Mouse (Mus musculus): ENCODE data around the gene Grk2.

The Grk2 gene

DNA sequence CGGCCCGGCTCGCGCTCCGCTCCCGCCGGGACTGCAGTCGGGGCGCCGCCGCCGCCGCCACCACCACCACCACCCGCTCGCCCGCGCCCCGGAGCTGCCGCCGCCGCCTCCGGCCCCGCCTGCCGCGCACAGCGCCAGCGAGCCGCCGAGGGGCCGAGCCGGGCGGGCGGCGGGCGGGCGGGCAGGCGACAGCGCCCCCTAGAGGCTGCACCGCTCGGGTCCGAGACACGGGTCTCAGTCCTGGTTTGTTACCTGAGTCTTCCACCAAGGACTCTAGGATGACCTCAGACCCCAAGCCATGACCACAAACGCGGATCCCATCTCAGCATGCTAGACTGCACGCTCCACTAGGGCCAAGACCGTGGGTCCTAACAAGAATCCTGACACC is at the start of gene Grk2:
Grk2 (minus strand) TSS at position 33 of the 388 bp plus-strand sequence.
- peak; percentile 52 for DNase-seq (ENCODE audit: low spot score)

DNA sequence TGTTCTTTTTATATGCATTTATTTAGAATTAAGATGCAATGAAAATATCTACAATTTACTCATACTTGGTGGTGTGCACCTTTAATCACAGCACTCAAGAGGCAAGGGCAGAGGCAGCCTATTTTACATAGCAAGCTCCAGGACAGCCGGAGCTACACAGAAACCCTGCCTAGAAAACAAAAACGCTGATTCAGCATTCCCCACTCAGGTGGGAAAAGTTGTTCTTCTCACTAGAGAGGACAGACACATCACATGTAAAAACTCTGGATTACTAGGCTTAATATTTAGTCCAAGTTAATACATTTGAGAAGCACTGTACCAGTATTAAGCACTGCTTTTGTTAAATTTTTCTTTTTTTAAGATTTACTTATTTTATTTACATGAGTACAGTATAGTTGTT is 43.4 kb upstream of the Grk2 start:
- DNase-seq (ENCODE audit: low spot score), result no peak

DNA sequence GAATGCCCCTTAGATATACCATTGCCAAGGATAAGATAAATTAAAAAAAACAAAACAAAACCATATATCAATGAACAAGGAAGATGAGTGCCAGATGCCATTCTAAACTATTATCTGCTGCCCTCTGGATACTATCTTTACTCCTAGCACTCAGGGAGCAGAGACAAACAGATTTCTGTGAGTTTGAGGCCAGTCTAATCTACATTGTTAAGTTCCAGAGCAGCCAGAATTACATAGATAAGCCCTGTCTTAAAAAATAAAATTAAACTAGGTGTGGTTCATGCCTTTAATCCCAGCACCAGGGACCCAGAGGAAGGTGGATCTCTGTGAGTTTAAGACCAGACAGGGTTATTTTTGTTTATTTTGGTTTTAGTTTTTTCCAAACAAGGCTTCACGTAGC is 40.5 kb upstream of the Grk2 start:
- DNase-seq (ENCODE audit: low spot score), result no peak

DNA sequence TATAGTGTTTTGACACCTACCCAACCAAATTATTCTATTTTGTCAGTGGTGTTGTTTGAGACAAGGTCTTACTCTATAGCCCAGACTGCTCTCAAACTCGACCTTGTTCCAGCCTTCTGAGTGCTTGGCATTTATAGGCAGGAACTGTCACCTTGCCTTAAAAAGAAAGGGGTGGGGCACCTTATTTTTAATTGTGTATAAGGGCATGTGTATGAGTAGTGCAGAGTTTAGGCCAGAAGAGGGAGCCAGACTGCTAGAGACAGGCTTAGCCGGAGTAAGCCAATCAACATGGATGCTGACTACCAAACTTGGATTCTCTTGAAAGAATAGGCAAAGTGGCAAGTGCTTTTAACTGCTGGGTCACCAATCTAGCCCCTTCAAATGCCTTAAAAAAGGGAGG is 32.1 kb upstream of the Grk2 start:
- no peak for DNase-seq (ENCODE audit: low spot score)

DNA sequence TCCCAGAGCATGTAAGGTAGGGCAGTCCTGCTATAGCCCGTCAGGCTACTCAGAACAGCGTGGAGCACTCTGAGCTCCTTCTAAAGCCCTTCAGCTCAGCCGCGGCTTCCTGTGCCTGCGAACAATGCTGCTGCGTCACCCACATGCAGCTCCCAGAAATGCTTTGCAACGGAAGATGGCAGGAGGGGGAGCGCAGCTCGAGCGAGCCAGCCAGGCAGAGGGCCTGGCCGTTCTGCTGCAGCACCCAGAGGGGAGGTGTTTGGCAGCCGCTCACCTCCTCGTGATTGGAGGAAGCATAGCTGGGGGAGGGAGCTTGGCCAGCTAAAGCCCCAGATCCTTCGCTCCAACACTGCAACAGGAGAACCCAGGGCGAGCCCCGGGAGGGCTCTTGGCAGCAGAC is 27.8 kb upstream of the Grk2 start:
- DNase-seq (ENCODE audit: low spot score), result peak; percentile 54

DNA sequence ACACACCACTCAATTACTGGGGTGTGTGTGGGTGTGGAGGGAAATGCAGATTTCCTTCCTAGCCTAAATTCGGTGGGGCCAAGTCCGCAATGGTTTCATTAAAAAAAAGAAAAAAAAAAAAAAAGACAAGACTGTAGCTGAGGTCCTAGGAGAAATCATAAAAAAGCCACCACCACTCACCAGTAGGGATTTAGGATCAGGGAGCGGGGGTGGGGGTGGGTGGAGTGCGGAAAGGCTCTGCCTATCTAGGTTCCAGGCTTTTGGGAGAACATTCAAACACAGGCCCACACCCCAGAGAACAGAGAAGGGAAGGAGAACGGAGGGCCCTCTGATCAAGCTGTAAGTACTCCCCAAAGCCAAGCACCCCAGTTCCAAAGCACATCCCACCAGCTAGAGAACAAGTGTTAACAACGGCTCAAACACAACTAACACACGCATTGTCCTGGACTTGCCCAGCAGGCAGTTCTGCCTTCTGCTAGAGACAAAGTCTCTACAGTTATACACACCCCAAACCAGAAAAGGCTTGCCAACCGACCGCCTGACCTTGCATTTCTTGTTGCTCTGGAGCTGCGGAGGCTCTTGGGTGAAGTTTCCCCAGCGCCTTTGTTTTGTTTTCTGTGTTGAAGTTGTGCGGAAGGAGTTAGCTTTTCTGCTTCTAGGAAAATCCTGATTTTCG is 27.2 kb upstream of the Grk2 start:
- DNase-seq (ENCODE audit: low spot score), result no peak

DNA sequence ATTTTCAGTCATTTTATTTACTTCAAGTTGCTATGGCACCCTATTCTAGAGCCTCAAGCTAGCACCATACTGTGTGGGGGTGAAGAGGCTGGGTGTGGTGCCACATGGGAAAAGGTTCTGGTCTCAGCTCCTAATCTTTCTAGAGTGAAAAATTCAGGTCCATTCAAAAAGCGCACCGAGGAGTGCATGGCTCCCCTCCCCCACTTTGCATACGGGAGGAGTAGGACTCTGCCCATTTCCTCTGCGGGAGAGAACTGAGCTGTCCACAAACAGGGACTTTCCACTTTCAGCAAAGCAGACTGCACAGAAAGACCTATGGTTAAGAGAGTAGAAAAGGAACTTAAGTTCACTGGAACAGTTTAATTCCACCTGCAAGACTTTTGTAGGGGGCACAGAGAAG is 26.6 kb upstream of the Grk2 start:
- no peak for DNase-seq (ENCODE audit: low spot score)

DNA sequence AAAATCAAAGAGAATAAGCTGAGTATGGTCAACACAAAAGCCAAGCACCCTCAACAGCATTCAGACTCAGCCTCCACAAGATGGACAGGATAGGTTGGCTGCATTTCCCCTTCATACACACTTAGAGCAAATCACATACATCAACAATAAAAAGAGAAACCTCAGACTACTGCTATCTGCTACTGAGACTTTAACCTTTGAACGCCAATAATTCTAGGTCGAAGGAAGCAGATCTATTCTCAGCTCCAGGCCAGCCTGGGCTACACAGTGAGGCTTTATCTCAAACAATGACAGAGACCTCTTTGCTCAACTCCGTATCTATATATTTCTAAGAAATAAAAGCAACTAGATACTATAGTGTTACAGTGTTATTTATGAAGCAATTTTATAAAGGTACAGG is 25.3 kb upstream of the Grk2 start:
- no peak for DNase-seq (ENCODE audit: low spot score)

DNA sequence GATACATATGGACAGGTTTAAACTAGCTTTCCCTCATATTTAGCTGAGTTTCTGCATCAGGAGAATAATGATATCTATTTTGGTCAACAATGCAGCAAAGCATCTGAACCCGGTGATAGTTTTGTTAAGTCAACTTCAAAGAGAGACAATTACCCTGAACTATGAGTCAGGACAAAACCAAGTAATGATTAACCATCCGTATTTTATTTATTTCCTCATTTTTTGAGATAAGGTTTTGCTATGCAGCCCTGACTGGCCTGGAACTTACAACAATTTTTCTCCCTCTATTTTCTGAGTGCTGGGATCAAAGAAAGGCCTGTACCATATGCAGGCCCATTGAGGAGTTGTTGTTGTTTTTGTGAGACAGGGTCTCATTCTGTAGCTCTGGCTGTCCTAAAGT is 24.6 kb upstream of the Grk2 start:
- no peak for DNase-seq (ENCODE audit: low spot score)

DNA sequence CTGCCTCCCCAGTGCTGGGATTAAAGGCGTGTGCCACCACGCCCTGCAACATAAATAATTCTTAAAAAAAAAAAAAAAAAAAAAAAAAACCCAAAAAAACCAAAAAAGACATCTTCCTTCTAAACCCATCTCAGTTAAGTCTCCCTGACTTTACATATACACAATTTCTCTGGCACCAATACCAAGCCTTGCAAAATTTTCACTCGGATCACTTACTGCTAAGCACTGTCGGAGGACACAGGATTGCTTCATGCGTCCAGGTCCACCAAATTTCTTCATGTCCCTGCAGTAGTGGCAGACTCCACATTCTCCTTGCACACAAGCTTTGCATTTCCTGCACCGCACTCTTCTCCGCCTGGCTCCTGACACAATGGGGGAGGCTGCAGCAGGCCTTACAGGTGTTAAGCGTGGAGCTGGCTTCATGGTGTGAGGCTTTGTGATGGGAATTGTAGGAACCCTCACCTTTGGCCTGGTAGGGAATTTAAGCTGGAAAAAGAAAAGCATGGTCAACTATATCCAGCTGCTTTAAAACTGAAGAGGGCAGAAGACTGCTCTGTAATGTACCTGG is 22.8 kb upstream of the Grk2 start:
- DNase-seq (ENCODE audit: low spot score), result no peak

DNA sequence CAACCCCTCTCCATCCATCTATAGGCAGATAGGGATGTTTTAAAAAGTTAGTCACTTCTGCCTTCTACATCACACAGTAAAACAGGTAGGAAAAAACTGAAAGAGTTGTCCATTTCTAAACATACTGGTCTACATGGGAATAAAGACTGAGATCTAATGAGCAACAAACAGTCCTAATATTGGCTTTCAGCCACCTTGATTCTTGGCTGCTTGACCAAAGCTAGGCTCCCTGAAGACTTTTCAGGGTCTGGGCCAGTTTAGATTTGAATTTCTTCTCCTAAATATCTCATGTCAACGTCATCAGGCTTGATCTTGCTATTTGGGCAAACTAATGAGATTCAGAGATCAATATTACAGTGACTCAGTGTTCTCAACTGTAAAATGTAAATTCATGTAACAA is 20.9 kb upstream of the Grk2 start:
- DNase-seq (ENCODE audit: low spot score), result no peak

DNA sequence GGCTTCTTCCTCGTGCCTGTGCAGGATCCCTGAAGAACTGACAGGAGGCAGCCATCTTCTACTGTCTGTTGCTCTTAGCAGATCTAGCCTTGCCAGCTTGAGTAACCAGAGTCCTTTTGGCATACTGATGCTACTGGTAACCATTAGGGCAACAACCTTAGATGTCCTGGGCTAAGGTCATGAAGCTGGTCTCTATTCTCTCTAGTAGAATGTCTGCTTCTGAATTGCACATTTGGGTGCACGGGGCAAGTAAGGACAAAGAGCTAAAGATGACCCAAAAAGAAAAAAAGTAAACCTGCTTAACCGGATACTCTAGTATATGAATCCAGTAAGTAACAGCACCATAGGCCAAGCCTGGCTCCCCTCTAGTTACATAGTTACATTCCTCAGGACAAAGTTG is 20.1 kb upstream of the Grk2 start:
- no peak for DNase-seq (ENCODE audit: low spot score)

DNA sequence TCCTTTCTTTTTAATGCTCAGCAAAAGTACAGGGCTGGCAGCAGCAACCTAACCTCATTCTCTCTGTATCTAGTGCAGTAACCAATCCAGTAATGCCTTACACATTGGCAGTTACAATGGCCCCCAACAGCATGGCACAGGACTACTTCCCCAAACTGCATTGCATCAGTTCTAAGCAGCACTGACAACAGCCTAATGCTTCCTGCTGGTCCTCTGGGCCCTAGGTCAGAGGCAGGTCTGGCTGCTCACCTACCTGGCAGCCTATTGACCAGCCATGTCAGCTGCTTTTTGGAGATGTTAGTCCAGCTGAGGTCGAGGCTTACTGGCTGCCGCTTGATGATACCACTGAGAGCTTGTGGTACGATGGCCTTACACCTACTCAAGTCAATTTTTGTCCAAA is 16.1 kb upstream of the Grk2 start:
- no peak for DNase-seq (ENCODE audit: low spot score)

DNA sequence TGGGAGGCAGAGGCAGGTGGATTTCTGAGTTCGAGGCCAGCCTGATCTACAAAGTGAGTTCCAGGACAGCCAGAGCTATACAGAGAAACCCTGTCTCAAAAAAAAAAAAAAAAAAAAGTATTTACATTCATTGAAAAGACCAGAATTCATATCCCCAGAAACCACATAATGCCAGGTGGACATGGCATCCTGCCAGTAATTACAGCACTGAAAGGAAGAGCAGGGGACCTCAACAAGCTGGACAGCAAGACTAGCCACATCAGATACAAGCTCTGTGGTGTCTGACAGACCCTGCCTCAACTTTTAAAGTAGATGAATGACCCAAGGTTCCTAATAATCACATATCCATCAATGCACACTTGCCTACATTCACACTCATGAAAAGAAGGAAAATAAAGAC is 15.6 kb upstream of the Grk2 start:
- DNase-seq (ENCODE audit: low spot score), result no peak

DNA sequence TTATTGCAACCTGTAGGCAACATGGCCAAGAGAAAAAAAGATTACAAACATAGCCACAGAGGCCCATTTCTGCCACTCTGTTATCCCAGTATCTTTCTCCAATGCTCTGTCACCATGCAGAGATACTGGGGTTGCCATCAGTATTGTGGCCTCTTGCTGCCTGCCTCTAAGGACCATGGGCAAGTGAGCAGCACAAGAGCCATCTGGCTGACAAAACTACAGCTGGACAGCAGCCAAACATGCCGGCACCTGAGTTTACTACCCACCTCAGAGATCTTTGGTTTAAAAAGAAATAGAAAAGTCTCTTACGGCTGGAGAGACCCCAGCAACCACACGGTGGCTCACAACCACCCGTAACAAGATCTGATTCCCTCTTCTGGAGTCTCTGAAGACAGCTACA is 13.2 kb upstream of the Grk2 start:
- DNase-seq (ENCODE audit: low spot score), result no peak

DNA sequence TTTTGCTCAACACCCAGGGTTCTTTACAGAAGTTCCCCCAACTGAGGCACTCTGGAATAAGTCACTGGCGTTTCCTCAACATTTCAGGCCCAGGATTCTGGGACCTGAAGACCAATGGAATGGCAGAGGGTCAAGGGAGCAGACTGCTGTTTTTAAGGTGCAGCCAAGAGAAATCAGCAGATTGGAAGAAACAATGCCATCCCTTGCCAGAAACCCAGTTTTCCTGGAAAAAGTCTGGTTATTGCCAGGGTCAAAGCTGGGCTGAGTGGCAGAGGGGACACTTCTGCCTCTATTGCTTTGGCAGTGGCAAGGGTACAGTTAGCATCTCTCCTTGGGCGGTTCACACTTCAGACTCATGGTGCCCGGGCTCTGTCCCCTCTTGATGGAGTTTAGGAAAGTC is 11.2 kb upstream of the Grk2 start:
- DNase-seq (ENCODE audit: low spot score), result no peak

DNA sequence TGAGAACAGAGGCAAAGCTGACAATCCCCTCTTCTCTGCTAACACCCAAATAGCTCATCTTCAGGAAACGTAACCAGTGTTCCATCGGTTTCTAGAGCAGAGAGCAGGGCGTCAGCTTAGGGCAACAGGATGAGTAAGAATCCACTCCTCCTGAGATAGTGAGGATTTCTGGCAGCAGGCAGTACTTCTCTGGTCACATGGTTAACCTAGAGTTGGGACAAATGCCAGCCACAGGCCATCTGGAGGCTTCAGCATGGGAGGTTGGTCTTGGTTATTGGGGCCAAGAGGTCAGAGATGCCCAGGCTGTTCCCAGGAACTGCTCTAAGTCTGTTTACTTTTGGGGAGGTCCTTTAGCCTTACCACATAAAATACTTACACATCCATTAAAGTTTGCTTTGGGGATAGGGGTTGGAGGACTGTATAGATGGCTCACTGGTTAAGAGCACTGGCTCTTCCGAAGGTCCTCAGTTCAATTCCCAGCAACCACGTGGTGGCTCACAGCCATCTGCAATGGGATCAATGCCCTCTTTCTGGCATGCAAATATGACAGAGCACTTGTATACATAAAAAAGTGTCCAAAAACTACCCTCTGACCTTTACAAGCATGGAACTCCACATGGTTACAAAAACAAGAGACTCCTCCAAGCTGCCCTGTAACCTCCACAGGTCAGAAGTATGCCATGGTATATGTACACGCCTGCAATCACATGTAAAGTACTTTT is 9.4 kb upstream of the Grk2 start:
- DNase-seq (ENCODE audit: low spot score), result no peak

DNA sequence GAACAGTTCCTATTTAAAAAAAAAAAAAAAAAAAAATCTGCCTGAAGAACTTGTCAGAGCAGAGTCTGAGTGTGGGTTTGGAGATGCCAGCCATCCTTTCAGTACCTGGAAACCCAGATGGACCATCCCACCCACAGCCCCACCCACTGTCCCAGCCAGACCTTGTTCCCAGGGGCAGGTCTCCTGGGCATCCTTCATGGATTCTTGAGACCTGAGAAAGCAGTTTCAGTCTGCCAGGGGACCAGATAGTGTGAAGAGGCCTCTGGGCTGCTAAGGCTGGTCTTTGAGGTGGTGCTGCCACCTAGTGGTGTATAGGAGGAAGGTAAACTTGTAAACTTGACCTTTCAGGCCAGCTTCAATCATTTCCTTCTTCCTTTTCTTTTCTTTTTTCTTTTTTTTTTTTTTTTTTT is 3.8 kb upstream of the Grk2 start:
- no peak for DNase-seq (ENCODE audit: low spot score)

DNA sequence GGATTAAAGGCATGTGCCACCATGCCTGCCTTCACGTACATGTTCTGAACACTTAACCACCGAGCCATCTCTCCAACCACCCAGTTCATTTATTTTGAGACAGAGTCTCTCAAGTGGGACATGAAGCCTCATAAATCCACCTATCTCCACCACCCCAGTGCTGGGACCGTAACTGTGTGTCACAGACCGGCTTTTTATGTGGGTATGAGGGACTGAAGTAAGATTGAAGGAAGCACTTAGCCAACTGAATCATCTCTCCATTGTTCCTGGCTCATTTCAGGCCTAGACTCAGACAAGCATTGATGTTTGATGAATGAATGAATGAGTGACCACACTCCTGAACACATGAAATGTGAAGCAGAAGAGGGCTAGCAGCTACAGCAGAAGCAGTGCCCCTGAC is 3.3 kb upstream of the Grk2 start:
- no peak for DNase-seq (ENCODE audit: low spot score)

DNA sequence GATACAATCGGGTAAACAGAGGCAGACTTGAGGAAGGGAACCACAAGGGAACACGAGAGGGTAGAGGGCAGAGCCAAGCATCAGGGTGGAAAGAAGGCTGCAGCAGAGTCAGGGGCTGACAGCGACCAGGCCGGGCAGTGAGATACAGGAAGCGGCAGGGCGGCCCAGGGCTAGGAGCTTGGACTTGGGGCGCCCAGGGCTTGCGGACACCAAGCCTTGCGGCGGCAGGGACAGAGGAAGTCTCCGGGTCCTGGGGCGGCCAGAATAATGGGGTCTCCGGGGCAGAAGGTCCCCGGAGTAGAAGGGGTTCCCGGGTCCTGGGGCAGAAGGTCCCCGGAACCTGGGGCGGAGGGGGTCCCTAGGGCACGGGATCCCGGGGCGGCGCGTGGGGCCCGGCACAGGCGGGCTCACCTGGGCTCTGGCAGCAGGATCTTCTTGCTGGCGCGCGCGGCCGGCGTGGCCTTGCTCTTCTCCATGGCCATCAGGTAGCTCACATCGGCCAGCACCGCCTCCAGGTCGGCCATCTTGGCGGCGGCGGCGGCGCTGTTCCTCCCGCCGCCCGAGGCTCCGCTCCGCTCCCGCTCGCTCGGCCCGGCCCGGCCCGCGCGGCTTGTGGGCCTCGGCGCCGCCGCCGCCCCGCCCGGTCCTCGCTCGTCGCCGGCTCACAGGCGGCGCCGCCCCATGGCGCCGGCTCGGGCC is 382 bp downstream of the Grk2 start:
- DNase-seq (ENCODE audit: low spot score), result no peak

DNA sequence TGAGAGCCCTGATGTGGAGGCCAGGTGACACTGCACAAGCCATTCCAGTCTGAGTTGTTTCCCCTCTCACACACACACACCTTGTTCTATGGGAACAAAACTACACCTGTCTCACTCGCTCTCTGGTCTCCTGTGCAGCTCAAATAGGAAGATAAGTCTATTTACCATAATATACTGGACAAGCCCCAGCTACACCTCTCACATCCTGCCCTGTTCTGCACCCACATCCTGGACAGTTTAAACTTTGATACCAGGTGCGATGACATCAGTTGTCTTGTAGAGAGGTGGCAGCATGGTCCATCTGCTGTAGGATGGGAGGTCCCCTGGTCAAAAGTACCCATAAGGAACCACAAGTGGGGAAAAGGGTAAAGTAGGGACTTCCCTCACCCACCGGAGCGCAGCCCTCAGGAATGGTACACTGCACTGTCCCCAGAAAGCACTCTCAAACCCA is 1.1 kb downstream of the Grk2 start:
- no peak for DNase-seq (ENCODE audit: low spot score)

DNA sequence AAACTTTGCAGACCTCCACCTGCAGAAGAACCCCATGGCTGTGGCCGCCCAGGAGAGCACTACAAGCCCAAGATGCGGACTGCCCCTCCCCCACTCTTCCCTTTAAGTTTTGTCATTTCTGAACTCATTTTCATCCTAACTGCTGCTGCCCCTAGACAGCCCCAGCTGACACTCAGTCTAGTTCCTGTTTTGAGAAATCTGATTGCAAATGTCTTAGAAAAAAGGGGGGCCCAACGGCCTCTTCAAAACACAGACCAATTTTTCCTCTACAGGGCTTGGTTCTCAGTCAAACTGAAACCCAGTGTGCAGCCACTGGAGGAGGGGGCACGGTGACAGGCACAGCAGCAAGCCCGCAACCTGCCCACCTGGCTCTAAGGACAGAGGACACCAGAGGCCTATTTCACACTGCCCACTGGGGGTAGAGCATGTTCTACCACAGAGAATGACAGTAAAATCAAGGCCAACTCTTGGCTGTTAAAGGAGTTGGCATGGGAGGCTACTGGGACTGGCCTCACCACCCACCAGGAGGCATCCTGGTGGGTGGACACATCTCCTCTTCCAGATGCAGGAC is 1.7 kb downstream of the Grk2 start:
- DNase-seq (ENCODE audit: low spot score), result no peak

DNA sequence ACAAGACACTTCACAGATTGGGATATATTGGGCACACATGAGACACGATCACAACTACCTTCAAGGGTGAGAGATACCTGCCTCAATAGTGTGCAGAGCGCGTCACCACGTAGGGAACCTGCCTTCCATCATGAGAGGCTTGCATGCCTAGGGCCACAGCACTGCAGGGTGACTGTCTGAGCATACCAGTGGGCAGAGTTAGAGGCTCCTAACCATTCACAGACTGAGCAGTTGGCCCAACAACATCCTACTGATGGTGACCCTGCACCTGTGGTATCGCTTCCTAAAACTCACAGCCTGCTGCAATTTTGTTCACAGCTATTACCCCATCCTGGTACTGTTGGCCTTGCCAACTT is 2.4 kb downstream of the Grk2 start:
- no peak for DNase-seq (ENCODE audit: low spot score)
